Mouse (Mus musculus): ENCODE measurements around the gene Cyp4f37. TPM values are rescaled to one million over a fixed set of nuclear protein-coding genes. Genes with fewer than 3 reads are reported as not detected.
A peak's percentile ranks its signal among the peaks of the same experiment; 100 is the strongest.

Gene Cyp4f37
- polyA plus RNA-seq, 1 experiment, result not detected

- WGBS, result 56% methylated on average over 21 of the region's 21 CpGs
- H3K27ac ChIP-seq (ENCODE audit: control insufficient read depth, insufficient read depth, low read length), result no peak overlapping the region
- H3K27me3 ChIP-seq (ENCODE audit: control insufficient read depth, insufficient read depth, low read length), result no peaks in the 10 kb centered on the region
- H3K4me1 ChIP-seq (replicated peaks; ENCODE audit: control insufficient read depth, insufficient read depth, low read length), result peaks cover 5% of the 10 kb centered on the region
- peak; percentile 5 for DNase-seq
- no peak overlapping the region for H3K4me3 ChIP-seq (ENCODE audit: control insufficient read depth, insufficient read depth, low read length)
- TF ChIP-seq POLR2A (IDR thresholded peaks at IDR 0.05; ENCODE audit: control insufficient read depth, extremely low read depth, insufficient read depth, low read length, poor library complexity) (no peak), CTCF (IDR thresholded peaks at IDR 0.05; ENCODE audit: borderline replicate concordance, control insufficient read depth, extremely low read depth, insufficient read depth, low read length, poor library complexity) (no peak)
- no peaks in the 10 kb centered on the region for H3K36me3 ChIP-seq (ENCODE audit: control insufficient read depth, insufficient read depth, low read length)
Observed at GRCm38 (mm10) chr17:32676040-32676635, 55.0 kb downstream of the Cyp4f37 start.

GRCm38 (mm10) chr17:32680404-32680803 is 59.3 kb downstream of the Cyp4f37 start:
- Histone ChIP-seq H3K4me3 (ENCODE audit: control insufficient read depth, insufficient read depth, low read length) (no peak overlapping the region), H3K36me3 (ENCODE audit: control insufficient read depth, insufficient read depth, low read length) (no peaks in the 10 kb centered on the region), H3K27ac (ENCODE audit: control insufficient read depth, insufficient read depth, low read length) (no peak overlapping the region), H3K4me1 (replicated peaks; ENCODE audit: control insufficient read depth, insufficient read depth, low read length) (peaks cover 5% of the 10 kb centered on the region), H3K27me3 (ENCODE audit: control insufficient read depth, insufficient read depth, low read length) (no peaks in the 10 kb centered on the region)
- 5% methylated on average over 2 of the region's 2 CpGs for whole genome bisulfite sequencing
- TF ChIP-seq CTCF (IDR thresholded peaks at IDR 0.05; ENCODE audit: borderline replicate concordance, control insufficient read depth, extremely low read depth, insufficient read depth, low read length, poor library complexity), result no peak
- TF ChIP-seq POLR2A (IDR thresholded peaks at IDR 0.05; ENCODE audit: control insufficient read depth, extremely low read depth, insufficient read depth, low read length, poor library complexity), result no peak
- DNase-seq, result peak; percentile 53

DNA sequence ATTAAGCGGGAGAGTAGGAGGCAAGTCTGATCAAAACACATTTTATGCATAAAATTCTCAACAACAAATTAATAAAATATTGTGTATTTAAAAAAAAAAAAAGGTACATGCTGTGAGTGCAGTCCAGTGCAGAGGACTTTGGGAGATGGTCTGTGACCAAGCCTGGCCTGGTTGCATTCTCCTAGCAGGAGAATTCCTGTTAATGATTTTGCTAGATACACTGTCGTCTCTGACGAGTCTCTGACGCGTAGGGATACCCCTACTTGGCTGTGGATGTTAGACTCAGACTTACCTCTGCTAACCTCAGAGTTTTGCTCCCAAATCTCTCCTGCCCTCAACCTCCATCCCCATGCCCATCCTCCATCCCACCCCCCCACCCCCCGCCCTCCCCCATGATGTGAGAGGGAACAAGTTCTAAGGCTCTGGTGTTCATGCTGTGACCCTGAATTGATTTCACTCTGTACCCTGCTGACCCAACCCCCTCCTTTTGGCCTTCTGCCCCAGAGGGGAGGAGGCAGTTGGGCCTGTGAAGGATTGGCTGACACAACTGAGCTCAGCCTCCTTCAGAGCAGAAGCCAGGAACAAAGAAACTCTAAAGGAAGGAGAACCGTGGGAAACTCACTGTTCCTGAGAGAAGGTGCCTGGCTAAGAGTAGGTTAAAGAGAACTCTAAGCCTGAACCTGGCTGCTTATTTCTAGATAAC is 64.1 kb downstream of the Cyp4f37 start, which contains the start of gene Cyp4f15:
Cyp4f15 (plus strand) TSS at position 580 of the 703 bp plus-strand sequence.
- no peak within 1 kb of the TSS for H3K4me3 ChIP-seq (ENCODE audit: control insufficient read depth, insufficient read depth, low read length)
- H3K27me3 ChIP-seq (ENCODE audit: control insufficient read depth, insufficient read depth, low read length), result no peaks in the 10 kb centered on the region
- 48% methylated on average over 7 of the region's 7 CpGs for whole genome bisulfite sequencing
- DNase-seq, result no peak
- H3K36me3 ChIP-seq (ENCODE audit: control insufficient read depth, insufficient read depth, low read length), result no peaks in the 10 kb centered on the region
- H3K4me1 ChIP-seq (replicated peaks; ENCODE audit: control insufficient read depth, insufficient read depth, low read length), result no peaks in the 10 kb centered on the region
- H3K27ac ChIP-seq (ENCODE audit: control insufficient read depth, insufficient read depth, low read length), result no peak within 1 kb of the TSS
- TF ChIP-seq CTCF (IDR thresholded peaks at IDR 0.05; ENCODE audit: borderline replicate concordance, control insufficient read depth, extremely low read depth, insufficient read depth, low read length, poor library complexity) (no peak), POLR2A (IDR thresholded peaks at IDR 0.05; ENCODE audit: control insufficient read depth, extremely low read depth, insufficient read depth, low read length, poor library complexity) (no peak)

Other genes with a start within 250 kb of the Cyp4f37 start
- gene Wiz, start 231.9 kb upstream of the Cyp4f37 start, polyA plus RNA-seq (2012; rRNA removed), result 57.1 and 71.0 TPM in 2 replicates
- gene Rasal3, start 217.7 kb upstream of the Cyp4f37 start, polyA plus RNA-seq (2012; rRNA removed), result 541 and 555 TPM in 2 replicates
- 202 and 206 TPM in 2 replicates for gene Pglyrp2, start 197.1 kb upstream of the Cyp4f37 start, polyA plus RNA-seq (2012; rRNA removed)
- gene Cyp4f39, start 168.6 kb upstream of the Cyp4f37 start, polyA plus RNA-seq (2012; rRNA removed), result 1.1 and 2.0 TPM in 2 replicates
- 4.8 and 4.9 TPM in 2 replicates for gene Cyp4f17, start 115.3 kb upstream of the Cyp4f37 start, polyA plus RNA-seq (2012; rRNA removed)
- 17.0 and 18.4 TPM in 2 replicates for gene Cyp4f16, start 84.8 kb upstream of the Cyp4f37 start, polyA plus RNA-seq (2012; rRNA removed)
- 0.30 TPM in 1 of 2 replicates, not detected in the other for gene Cyp4f40, start 37.6 kb downstream of the Cyp4f37 start, polyA plus RNA-seq (2012; rRNA removed)
- 0.93 and 1.4 TPM in 2 replicates for gene Cyp4f15, start 64.3 kb downstream of the Cyp4f37 start, polyA plus RNA-seq (2012; rRNA removed)
- 25.7 and 29.7 TPM in 2 replicates for gene Zfp871, start 167.0 kb downstream of the Cyp4f37 start, polyA plus RNA-seq (2012; rRNA removed)
- 0.05 and 0.13 TPM in 2 replicates for gene Zfp811, start 188.6 kb downstream of the Cyp4f37 start, polyA plus RNA-seq (2012; rRNA removed)
- 9.8 and 12.5 TPM in 2 replicates for gene Zfp799, start 209.0 kb downstream of the Cyp4f37 start, polyA plus RNA-seq (2012; rRNA removed)